Mouse (Mus musculus) thymus, postnatal 0 days (tissue): ENCODE measurements at regions not wholly inside any gene's neighbourhood (a gene's known extent, or its start where the extent isn't known, plus 50 kb on each side); places are given as distances from the start of the nearest gene placed in this dataset.

Experiments
- DNase-seq: peaks from one replicate; pipeline ENCODE4 v3.0.0-alpha.2; 2015; ENCODE audit warnings: low spot score

GRCm38 (mm10) chr5:111835737-111836667 is 102.3 kb downstream of the Gm26897 start:
- no peak for DNase-seq

GRCm38 (mm10) chr5:111836668-111837234 is 103.0 kb downstream of the Gm26897 start:
- no peak for DNase-seq

GRCm38 (mm10) chr5:111842461-111842860 is 108.7 kb downstream of the Gm26897 start:
- peak; percentile 16 for DNase-seq

- DNase-seq: no peak
Measured at GRCm38 (mm10) chr5:111843622-111844239, 110.0 kb downstream of the Gm26897 start.

GRCm38 (mm10) chr5:111844528-111844927 is 110.8 kb downstream of the Gm26897 start:
- no peak for DNase-seq

- no peak for DNase-seq
Measured at GRCm38 (mm10) chr5:111848917-111849316, 115.2 kb downstream of the Gm26897 start.

GRCm38 (mm10) chr5:111852682-111853081 is 119.0 kb downstream of the Gm26897 start:
- DNase-seq: no peak

GRCm38 (mm10) chr5:111855366-111855765 is 121.6 kb downstream of the Gm26897 start:
- no peak for DNase-seq

GRCm38 (mm10) chr5:111857200-111857599 is 123.5 kb downstream of the Gm26897 start:
- DNase-seq: no peak

GRCm38 (mm10) chr5:111860436-111860835 is 126.7 kb downstream of the Gm26897 start:
- no peak for DNase-seq

- DNase-seq: no peak
Measured at GRCm38 (mm10) chr5:111862331-111862730, 128.6 kb downstream of the Gm26897 start.

- DNase-seq: no peak
Measured at GRCm38 (mm10) chr5:111863922-111864321, 130.2 kb downstream of the Gm26897 start.

GRCm38 (mm10) chr5:111864606-111865005 is 130.9 kb downstream of the Gm26897 start:
- DNase-seq: no peak

- no peak for DNase-seq
Measured at GRCm38 (mm10) chr5:111869011-111869410, 135.3 kb downstream of the Gm26897 start.

GRCm38 (mm10) chr5:111877165-111877793 is 143.6 kb downstream of the Gm26897 start:
- no peak for DNase-seq

- DNase-seq: no peak
Measured at GRCm38 (mm10) chr5:111879044-111879443, 145.3 kb downstream of the Gm26897 start.

GRCm38 (mm10) chr5:111880268-111880667 is 146.5 kb downstream of the Gm26897 start:
- no peak for DNase-seq

- no peak for DNase-seq
Measured at GRCm38 (mm10) chr5:111881517-111881916, 147.8 kb downstream of the Gm26897 start.

- DNase-seq: no peak
Measured at GRCm38 (mm10) chr5:111887281-111887680, 153.6 kb downstream of the Gm26897 start.

- DNase-seq: no peak
Measured at GRCm38 (mm10) chr5:111890800-111891199, 157.1 kb downstream of the Gm26897 start.

- DNase-seq: no peak
Measured at GRCm38 (mm10) chr5:111891261-111891693, 157.6 kb downstream of the Gm26897 start.

- DNase-seq: peak; percentile 73
Measured at GRCm38 (mm10) chr5:111892956-111893355, 159.2 kb downstream of the Gm26897 start.
